Mouse (Mus musculus) forebrain, embryonic 15.5 days (tissue): Measurements from ENCODE around the gene Olfr399. TPM values are rescaled to one million over a fixed set of nuclear protein-coding genes. Genes with fewer than 3 reads are reported as not detected.

Source experiments
- ATAC-seq: fragments of 200-750 bp; cut with Nextera tagmentation; replicated peaks from 2 replicates; pipeline ENCODE4 v1.8.0; 2017; ENCODE audit warnings: mild to moderate bottlenecking, moderate TSS enrichment, moderate library complexity
- H3K27ac ChIP-seq: fragments of 300-500 bp; sonication (generic); replicated peaks from 2 replicates; pipeline ENCODE4 v1.5.1; 2015; ENCODE audit warnings: mild to moderate bottlenecking, inconsistent platforms
- H3K27me3 ChIP-seq: fragments of 300-500 bp; sonication (generic); 2 replicates; pipeline ENCODE4 v1.6.1; 2015; ENCODE audit warnings: inconsistent platforms
- H3K36me3 ChIP-seq: fragments of 300-500 bp; sonication (generic); 2 replicates; pipeline ENCODE4 v1.6.1; 2015; ENCODE audit warnings: mild to moderate bottlenecking, inconsistent platforms
- H3K4me1 ChIP-seq: fragments of 300-500 bp; sonication (generic); 2 replicates; pipeline ENCODE4 v1.6.1; 2015; ENCODE audit warnings: inconsistent platforms
- H3K4me2 ChIP-seq: fragments of 300-500 bp; sonication (generic); replicated peaks from 2 replicates; pipeline ENCODE4 v1.6.1; 2015; ENCODE audit warnings: mild to moderate bottlenecking, inconsistent platforms
- H3K4me3 ChIP-seq: fragments of 300-500 bp; sonication (generic); 2 replicates; pipeline ENCODE4 v1.5.1; 2015; ENCODE audit warnings: mild to moderate bottlenecking, inconsistent platforms
- H3K9ac ChIP-seq: fragments of 300-500 bp; sonication (generic); replicated peaks from 2 replicates; pipeline ENCODE4 v1.6.1; 2015; ENCODE audit warnings: mild to moderate bottlenecking, inconsistent platforms
- H3K9me3 ChIP-seq: fragments of 300-500 bp; sonication (generic); 2 replicates; pipeline ENCODE4 v1.6.1; 2016; ENCODE audit warnings: inconsistent platforms
- WGBS: fragments of 180-500 bp; shearing (Covaris S2); methylation state at CpG from one replicate; pipeline ENCODE4 v1.1.7; 2015; ENCODE audit warnings: mixed read lengths; 5-methylcytosine and 5-hydroxymethylcytosine counted together
- polyA plus RNA-seq: library from polyadenylated mRNA; unstranded; fragments of >200 nt; fragmentation: Nextera tagmentation; extraction: Ambion mirVana; gene quantifications from 2 replicates; pipeline ENCODE4 v1.2.1, GENCODE M21; 2015

The Olfr399 gene
- polyA plus RNA-seq: not detected in 2 replicates

- H3K27ac ChIP-seq: no peak within 1 kb of the TSS
- no peak within 1 kb of the TSS for H3K4me2 ChIP-seq
- H3K9ac ChIP-seq: no peak within 1 kb of the TSS
- H3K9me3 ChIP-seq: peaks cover 5% of the 10 kb centered on the region; the same call in 1 of the 2 replicates
- no peaks in the 10 kb centered on the region for H3K27me3 ChIP-seq
- 70% methylated on average over 2 of the region's 2 CpGs for WGBS
- no peaks in the 10 kb centered on the region for H3K36me3 ChIP-seq
- no peak for ATAC-seq
- H3K4me1 ChIP-seq: no peaks in the 10 kb centered on the region
- no peak within 1 kb of the TSS for H3K4me3 ChIP-seq
Observed at GRCm38 (mm10) chr11:74056451-74056850, at the start of gene Olfr399, which contains the start of gene Olfr139. Olfr399 (minus strand) TSS chr11:74056615. Olfr139 (minus strand) TSS chr11:74056551.

- ATAC-seq: no peak
- H3K27me3 ChIP-seq: no peaks in the 10 kb centered on the region
- no peaks in the 10 kb centered on the region for H3K36me3 ChIP-seq
- H3K4me2 ChIP-seq: no peak overlapping the region
- H3K27ac ChIP-seq: no peak overlapping the region
- WGBS: 46% methylated on average over 5 of the region's 5 CpGs
- H3K4me3 ChIP-seq: no peak overlapping the region
- 0 out of 2 replicates have a peak, but pooled peaks cover 14% of the 10 kb centered on the region for H3K9me3 ChIP-seq
- no peak overlapping the region for H3K9ac ChIP-seq
- no peaks in the 10 kb centered on the region for H3K4me1 ChIP-seq
Observed at GRCm38 (mm10) chr11:74105066-74105465, 48.7 kb upstream of the Olfr399 start.

- Histone ChIP-seq H3K4me2 (no peak overlapping the region), H3K36me3 (no peaks in the 10 kb centered on the region), H3K9ac (no peak overlapping the region), H3K27me3 (no peaks in the 10 kb centered on the region), H3K4me3 (no peak overlapping the region), H3K9me3 (peaks cover 19% of the 10 kb centered on the region; the same call in 1 of the 2 replicates), H3K4me1 (no peaks in the 10 kb centered on the region), H3K27ac (no peak overlapping the region)
- WGBS: 50% methylated on average over 2 of the region's 2 CpGs
- ATAC-seq: no peak
Observed at GRCm38 (mm10) chr11:74101507-74101906, 45.1 kb upstream of the Olfr399 start.

- H3K27ac ChIP-seq: no peak overlapping the region
- 81% methylated on average over 2 of the region's 2 CpGs for WGBS
- H3K9me3 ChIP-seq: peaks cover 19% of the 10 kb centered on the region; the same call in 1 of the 2 replicates
- no peak overlapping the region for H3K4me3 ChIP-seq
- ATAC-seq: no peak
- no peaks in the 10 kb centered on the region for H3K36me3 ChIP-seq
- no peaks in the 10 kb centered on the region for H3K4me1 ChIP-seq
- no peak overlapping the region for H3K9ac ChIP-seq
- H3K4me2 ChIP-seq: no peak overlapping the region
- no peaks in the 10 kb centered on the region for H3K27me3 ChIP-seq
Observed at GRCm38 (mm10) chr11:74100724-74101123, 44.3 kb upstream of the Olfr399 start.

GRCm38 (mm10) chr11:74069655-74070054 lies 13.2 kb upstream of the Olfr399 start, which contains the start of gene Zfp616:
Zfp616 (plus strand) TSS chr11:74069955.
- Histone ChIP-seq H3K4me1 (no peaks in the 10 kb centered on the region), H3K9ac (no peak within 1 kb of the TSS), H3K36me3 (no peaks in the 10 kb centered on the region), H3K27ac (no peak within 1 kb of the TSS), H3K9me3 (peaks cover 17% of the 10 kb centered on the region), H3K4me3 (no peak within 1 kb of the TSS), H3K27me3 (no peaks in the 10 kb centered on the region), H3K4me2 (no peak within 1 kb of the TSS)
- ATAC-seq: no peak
- WGBS: 79% methylated on average over 1 of the region's 1 CpGs

- H3K27me3 ChIP-seq: no peaks in the 10 kb centered on the region
- ATAC-seq: no peak
- no peak overlapping the region for H3K4me2 ChIP-seq
- H3K27ac ChIP-seq: no peak overlapping the region
- H3K36me3 ChIP-seq: no peaks in the 10 kb centered on the region
- H3K4me3 ChIP-seq: no peak overlapping the region
- H3K9me3 ChIP-seq: peaks cover 5% of the 10 kb centered on the region; the same call in 1 of the 2 replicates
- no peaks in the 10 kb centered on the region for H3K4me1 ChIP-seq
- no peak overlapping the region for H3K9ac ChIP-seq
- WGBS: 69% methylated on average over 3 of the region's 3 CpGs
Observed at GRCm38 (mm10) chr11:74051347-74051746, 5.1 kb downstream of the Olfr399 start.

Other genes starting within 250 kb of the Olfr399 start
- gene Olfr392, start 239.6 kb downstream of the Olfr399 start, polyA plus RNA-seq: not detected in 2 replicates
- not detected in 2 replicates for gene Olfr393, start 205.2 kb downstream of the Olfr399 start, polyA plus RNA-seq
- gene Olfr394, start 165.8 kb downstream of the Olfr399 start, polyA plus RNA-seq: not detected in 2 replicates
- not detected in 2 replicates for gene Olfr395, start 147.3 kb downstream of the Olfr399 start, polyA plus RNA-seq
- gene Olfr23, start 119.9 kb downstream of the Olfr399 start, polyA plus RNA-seq: not detected in 2 replicates
- not detected in 2 replicates for gene Olfr397, start 95.8 kb downstream of the Olfr399 start, polyA plus RNA-seq
- gene Olfr398, start 66.2 kb downstream of the Olfr399 start, polyA plus RNA-seq: not detected in 2 replicates
- not detected in 2 replicates for gene Olfr139, start 64 bp downstream of the Olfr399 start, polyA plus RNA-seq
- gene Zfp616, start 13.3 kb upstream of the Olfr399 start, polyA plus RNA-seq: not detected in 2 replicates
- gene Olfr401, start 57.1 kb upstream of the Olfr399 start, polyA plus RNA-seq: not detected in 2 replicates
- gene Olfr402, start 96.9 kb upstream of the Olfr399 start, polyA plus RNA-seq: not detected in 2 replicates
- not detected in 2 replicates for gene Olfr403, start 129.6 kb upstream of the Olfr399 start, polyA plus RNA-seq
- gene Olfr43, start 154.8 kb upstream of the Olfr399 start, polyA plus RNA-seq: not detected in 2 replicates
- gene Olfr406, start 203.2 kb upstream of the Olfr399 start, polyA plus RNA-seq: not detected in 2 replicates
- not detected in 2 replicates for gene Olfr59, start 227.1 kb upstream of the Olfr399 start, polyA plus RNA-seq